Mouse (Mus musculus): Measurements from ENCODE around the gene Fbxl19.
A peak's percentile ranks its signal among the peaks of the same experiment; 100 is the strongest.
"Not testable (repeated sequence)": the region's sequence is repeated elsewhere in the genome, so short reads cannot be mapped to it uniquely, and the experiment has no call there.

Fbxl19 gene

DNA sequence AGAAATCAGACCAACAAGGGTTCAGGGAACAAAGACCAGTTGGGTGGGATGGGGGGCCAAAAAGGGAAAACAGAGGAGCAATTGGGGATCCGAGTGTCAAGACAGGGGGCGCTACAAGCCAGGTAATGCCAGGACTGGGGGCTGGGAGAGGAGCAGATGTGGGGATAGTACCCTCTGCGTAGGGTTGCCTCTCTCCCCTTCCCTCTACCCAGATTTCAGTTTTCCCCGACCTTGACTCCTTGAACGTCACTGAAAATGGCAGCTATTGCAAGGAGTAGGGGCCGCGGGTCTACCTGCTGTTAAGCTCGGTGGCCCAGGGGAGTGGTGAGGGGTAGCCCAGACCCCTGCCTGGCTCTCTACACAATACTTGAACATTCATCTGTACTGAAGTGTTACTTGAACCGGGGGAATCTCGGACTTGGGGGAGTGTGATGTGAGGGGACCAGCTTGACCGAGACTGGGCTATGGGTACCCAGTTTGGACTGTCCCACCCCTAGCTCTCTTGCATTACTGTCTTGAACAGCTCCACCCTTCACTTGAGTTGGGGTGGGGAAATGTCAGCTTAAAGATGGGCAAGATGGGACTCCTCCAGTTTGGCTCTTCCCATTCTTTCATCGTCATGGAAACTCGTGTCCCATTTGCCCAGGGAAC, 24.1 kb downstream of the Fbxl19 start:
- no peak for DNase-seq (ENCODE audit: low spot score in 2 of 2)

DNA sequence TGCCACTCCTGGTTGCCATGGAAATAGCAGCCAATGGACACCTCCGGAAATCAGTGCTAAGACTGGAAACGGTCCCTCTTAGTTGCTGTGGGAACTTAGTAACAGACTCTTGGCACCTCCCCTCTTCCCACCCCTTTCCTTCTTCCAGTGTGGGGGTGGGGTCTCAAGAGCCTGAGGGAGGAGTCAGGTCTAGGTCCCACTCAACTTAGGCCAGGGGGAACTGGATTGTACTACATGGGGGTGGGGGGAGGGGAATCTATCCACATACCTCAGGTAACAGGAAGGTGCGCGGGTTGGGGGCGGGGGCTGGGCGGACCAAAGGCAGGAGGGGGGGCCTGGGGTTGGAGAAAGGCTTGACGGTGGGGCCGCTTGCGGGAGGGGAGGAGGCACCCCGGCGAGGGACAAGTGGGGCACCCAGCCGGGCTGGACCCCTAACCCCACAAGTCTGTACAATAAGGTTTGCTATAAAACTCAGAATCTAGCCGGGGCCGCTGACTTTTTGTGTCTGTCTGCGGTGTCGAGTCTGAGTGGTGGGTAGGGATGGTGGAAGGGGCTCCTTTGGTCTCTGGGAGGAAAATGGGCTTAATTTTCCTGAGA, 24.8 kb downstream of the Fbxl19 start:
- peak; percentile 98 to 99 for DNase-seq (ENCODE audit: low spot score in 2 of 2)

DNA sequence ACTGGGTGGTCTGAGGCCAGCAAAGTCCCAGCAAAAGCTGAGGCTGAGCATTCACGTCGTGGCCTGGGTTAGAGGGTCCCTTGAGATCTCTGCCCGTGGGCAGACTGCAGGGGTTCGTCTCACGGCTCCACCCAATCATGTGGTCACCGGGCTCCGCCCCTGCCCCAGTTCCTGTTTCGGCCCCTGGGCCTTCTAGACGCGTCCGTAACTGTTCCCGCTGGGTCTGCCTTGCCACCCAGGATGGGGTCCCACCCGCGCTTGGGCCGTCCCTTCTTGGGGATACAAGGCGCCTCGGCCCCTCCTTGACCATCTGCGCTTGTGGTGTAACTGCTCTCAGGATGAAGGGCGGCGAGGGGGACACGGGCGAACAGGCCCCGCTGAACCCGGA, 25.3 kb downstream of the Fbxl19 start, which contains the start of gene Orai3:
Orai3 (plus strand) TSS at position 165 of the 388 bp plus-strand sequence.
- peak in 1 of 2 experiments; percentile 87 for DNase-seq (ENCODE audit: low spot score in 2 of 2)

DNA sequence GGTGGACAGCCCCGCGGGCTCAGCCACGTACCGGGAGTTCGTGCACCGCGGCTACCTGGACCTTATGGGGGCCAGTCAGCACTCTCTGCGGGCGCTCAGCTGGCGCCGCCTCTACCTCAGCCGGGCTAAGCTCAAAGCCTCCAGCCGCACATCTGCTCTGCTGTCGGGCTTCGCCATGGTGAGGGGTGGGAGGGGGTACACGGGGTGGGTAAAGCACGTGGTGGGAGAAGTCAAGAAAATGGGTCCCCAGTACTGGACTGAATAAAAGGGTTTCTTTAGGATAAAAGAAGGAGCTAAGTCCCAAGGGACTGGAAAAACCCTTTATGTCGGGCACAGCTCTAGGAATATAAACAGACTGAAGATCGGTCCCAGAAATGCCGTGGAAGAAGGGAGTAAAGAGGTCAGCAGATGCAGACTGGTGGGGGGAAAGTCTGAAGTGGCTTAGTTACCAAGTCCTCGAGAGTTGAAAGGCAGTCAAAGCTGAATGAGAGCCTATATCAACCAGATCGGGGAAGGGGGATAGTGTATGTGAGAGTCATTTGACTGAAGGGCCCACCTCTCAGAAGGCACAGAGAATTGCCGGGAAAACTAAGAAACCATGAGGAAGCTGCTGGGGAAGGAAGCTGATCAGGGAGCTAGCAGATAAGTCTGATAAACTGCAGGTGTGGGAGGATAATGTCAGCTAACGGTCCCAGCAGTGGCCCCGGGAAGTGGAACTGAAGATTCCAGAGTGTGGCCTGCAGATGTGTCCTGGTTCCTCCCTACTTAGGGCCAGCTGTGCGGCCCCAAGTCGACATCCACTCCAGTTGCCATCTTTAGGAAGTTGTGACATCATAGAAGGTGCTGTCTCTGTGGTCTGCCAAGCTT, 25.9 kb downstream of the Fbxl19 start:
- no peak for DNase-seq (ENCODE audit: low spot score in 2 of 2)

DNA sequence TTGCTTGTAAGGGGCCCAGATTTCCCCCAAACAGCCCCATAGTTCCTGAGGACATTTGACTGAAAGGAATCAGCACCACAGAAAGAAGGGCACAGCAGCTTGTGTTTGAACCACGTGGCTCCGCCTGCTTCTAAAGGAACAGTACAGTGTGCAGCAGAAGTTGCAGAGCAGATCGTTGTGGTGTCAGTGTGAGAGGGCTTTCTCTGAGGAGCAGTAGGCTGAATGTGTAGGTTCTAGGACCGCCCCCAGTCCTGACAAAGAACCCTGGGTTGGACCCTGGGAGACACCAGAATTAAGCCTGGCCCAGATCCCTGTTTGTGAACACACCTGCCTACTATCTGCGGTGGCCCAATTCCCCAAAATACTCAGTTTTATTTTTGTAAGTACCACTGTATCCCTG, 26.9 kb downstream of the Fbxl19 start:
- no peak for DNase-seq (ENCODE audit: low spot score in 2 of 2)

DNA sequence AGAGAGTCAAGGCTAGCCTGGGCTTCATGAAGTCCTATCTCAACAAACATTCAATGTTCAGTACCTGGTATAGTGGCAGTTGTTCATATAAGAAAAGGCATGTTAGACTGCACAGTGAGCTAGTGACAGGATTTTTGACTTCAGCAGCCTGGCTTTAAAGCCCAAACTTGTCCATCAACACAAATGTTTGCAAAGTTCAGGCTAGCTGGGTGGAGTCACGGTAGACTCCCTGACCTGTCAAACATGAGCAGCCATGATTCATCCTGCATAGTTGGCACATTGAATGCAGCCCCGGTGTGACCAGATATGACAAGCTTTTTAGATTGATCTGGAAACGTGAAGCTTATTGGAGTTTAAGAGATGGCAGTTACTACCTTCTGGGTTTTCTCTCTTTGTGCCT, 27.7 kb downstream of the Fbxl19 start:
- no peak for DNase-seq (ENCODE audit: low spot score in 2 of 2)

DNA sequence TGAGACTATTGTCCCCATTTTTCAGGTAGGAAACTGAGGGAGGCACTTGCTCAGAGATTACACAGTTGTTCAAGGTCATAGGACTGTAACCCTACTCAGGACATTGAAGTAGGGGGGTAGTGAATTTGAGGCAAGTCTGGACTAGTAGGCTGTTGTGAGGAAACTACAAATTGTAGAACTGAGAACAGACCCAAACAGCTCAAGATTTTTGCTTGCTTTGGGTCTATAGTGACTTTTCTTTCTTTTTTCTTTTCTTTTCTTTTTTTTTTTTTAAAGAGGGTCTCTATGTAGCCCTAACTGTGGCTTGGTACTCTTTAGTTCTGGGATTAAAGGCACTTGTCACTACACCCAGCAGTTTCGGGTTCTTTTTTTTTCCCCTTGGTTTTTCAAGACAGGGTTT, 28.2 kb downstream of the Fbxl19 start:
- no peak for DNase-seq (ENCODE audit: low spot score in 2 of 2)

DNA sequence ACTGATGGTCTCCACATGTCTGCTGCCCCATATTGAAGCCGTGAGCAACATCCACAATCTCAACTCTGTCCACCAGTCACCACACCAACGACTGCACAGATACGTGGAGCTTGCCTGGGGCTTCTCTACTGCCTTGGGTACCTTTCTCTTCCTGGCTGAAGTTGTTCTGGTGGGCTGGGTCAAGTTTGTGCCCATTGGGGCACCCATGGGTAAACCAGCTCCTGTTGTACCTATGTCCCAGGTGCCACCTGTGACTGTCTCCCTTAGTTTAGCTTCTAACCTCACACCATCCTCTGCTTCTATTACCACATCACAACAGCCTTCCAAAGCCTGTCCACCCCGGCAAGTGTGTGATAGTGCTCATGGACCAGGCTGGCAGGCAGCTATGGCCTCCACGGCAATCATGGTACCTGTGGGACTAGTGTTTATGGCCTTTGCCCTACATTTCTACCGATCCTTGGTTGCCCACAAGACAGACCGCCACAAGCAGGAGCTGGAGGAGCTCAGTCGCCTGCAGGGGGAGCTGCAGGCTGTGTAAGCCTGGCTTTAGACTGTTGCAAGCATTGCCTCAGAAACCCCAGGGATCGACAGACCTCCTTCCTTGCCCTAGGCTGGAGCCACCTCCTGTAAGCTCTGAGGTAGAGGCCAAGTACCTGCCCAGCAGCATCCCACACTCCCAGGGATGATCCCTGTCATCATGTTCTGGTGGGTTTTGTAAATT, 29.5 kb downstream of the Fbxl19 start:
- peak in 1 of 2 experiments; percentile 62 for DNase-seq (ENCODE audit: low spot score in 2 of 2)

DNA sequence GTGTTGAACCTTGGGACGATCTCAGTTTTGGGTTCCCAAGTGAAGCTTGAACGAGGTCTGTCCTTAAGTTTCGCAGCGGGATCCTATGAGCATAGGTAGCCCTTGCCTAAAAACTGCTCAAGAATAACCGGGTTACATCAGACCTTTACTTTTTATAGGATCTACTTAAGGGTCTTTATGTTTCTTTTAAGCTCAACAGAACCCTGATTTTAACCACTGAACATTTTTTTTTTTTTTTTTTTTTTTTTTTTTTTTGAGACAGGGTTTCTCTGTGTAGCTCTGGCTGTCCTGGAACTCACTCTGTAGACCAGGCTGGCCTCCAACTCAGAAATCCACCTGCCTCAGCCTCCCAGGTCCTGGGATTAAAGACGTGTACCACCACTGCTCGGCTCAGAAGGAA, 31.5 kb downstream of the Fbxl19 start:
- not testable (repeated sequence) for DNase-seq (ENCODE audit: low spot score in 2 of 2)

DNA sequence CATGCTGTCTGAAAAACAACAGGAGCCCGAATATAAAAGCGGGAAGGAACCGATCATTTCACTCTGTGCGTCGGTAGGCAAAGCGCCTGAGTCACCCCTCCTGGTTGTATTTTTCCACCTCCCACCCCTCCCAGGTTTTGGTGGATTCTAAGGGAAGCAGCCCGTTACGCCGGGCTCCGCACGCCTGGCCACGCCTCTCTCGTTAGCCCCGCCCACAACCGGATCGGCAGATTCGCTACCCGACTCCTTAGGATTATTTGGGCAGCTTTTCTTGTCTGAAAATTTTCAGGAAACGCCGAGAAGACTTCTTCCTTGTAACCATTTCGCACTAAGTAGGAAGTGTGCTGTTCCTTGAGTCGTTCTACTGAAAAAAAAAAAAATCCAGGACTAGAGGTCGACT, 32.1 kb downstream of the Fbxl19 start, which contains the start of gene Setd1a:
Setd1a (plus strand) TSS at position 245 of the 400 bp plus-strand sequence.
- peak in 1 of 2 experiments; percentile 87 for DNase-seq (ENCODE audit: low spot score in 2 of 2)

DNA sequence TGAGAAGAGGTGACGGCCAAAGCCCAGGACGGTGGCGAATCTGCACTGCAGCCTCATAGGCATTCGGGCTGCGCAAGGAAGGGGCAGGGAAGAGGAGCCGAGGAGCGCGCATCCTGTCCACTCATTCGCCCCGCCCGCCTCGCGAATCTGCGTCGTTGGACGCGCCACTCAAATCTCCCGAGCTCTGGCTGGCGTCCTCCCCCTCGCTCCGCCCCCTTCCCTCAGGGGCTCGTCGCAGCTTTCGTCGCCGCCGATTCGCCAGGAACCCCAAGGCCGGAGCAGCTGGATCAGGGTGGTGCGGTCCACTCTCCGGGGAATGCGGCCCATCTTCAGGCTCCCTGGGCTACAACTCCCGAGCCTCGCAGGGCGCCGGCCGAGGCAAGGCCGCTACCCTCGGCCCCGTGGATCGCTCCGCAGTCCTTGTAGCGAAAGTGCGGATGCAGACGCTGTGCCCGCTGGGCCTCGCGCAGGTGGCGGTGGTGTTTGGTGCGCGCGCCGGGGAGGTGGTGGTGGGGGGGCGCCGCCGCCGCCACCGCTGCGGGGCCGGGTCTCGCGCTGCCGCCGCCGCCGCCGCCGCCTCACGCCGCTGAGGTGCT, 32.6 kb downstream of the Fbxl19 start:
- DNase-seq (ENCODE audit: low spot score in 2 of 2): peak; percentile 88 to 96

DNA sequence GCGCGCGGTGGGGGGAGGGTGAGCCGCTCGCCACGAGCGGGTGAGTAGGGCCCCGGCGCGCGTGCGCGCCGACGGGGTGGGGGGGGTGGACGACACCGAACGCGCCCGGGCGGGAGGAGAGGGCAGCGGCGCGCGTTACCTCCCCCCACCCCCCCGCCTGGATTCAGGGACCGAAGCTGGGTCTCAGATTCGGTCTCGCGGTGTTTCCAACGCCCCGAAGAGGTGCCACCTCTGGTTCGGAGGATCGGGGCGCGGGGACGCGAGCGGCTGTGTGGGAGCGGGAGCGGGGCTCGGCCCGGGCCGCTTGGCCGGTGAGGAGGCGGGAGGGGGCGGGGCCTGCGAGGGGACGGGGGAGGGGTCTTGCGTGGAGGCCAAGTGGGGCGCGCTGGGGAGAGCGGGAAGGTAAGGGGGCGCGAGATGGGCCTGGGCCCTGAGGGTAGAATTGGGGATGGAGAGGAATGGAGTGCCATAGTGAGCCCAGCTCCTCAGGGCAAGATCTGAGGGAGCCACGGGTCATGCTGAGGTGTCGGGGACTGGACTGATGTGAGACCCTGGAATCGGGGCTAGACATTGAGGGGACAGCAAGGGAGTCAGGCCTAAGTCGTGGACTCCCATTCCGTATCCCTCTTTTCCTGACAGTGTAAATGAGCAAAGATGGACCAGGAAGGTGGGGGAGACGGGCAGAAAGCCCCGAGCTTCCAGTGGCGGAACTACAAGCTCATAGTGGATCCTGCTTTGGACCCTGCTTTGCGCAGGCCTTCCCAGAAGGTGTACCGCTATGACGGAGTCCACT, 33.3 kb downstream of the Fbxl19 start:
- DNase-seq (ENCODE audit: low spot score in 2 of 2): no peak

DNA sequence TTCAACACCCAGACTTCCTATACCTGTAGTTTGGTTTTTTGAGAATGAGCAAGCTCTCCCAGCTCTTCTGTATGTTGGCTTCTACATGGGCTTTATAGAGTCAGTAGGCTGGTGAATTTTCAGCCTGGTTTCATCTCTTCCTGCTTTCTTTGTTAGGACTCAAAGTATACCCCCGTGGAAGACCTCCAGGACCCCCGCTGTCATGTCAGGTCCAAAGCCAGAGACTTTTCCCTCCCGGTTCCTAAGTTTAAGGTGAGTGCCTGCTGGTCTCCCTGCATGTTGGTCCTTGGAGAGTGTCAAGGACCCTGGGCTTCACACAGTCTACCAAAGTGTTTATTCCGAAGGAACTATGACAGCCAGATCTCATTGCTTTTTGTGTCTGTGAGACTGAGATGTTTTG, 34.0 kb downstream of the Fbxl19 start:
- no peak for DNase-seq (ENCODE audit: low spot score in 2 of 2)

DNA sequence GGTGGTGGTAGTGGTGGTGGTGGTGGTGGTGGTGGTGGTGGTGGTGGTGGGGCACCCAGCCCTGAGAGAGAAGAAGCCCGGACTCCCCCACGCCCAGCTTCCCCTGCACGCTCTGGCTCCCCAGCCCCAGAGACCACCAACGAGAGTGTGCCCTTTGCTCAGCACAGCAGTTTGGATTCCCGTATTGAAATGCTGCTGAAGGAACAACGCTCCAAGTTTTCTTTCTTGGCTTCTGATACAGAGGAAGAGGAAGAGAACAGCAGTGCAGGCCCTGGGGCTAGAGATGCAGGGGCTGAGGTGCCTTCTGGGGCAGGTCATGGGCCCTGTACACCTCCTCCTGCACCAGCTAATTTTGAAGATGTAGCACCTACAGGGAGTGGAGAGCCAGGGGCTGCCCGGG, 41.0 kb downstream of the Fbxl19 start, which contains the start of gene Gm49388:
Gm49388 (plus strand) TSS at position 301 of the 400 bp plus-strand sequence.
- DNase-seq (ENCODE audit: low spot score in 2 of 2): no peak

DNA sequence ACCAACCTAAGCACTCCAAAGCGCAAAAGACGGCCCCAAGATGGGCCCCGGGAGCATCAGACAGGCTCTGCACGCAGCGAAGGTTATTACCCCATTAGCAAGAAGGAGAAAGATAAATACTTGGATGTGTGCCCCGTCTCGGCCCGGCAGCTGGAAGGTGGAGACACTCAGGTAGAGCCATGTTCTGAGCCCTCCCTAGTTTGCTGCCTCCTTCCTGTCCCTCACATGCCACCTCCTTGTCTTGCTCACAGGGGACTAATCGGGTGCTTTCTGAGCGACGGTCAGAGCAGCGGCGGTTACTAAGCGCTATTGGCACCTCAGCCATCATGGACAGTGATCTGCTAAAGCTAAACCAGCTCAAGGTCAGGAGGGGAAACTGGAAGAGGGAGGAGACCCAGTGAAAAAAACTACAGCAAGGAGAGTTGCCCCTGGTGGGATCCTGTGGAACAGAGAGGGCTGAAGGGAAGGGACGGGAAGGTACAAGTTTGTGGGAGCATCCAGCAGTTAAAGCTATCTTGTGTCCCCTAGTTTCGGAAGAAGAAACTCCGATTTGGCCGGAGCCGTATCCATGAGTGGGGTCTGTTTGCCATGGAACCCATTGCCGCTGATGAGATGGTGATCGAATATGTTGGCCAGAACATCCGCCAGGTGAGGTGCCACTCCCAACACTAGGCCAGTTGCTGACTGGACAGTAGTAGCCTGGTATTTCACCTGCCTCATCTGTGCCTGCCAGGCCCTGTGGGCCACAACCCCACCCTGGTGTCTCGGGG, 52.9 kb downstream of the Fbxl19 start:
- no peak for DNase-seq (ENCODE audit: low spot score in 2 of 2)

DNA sequence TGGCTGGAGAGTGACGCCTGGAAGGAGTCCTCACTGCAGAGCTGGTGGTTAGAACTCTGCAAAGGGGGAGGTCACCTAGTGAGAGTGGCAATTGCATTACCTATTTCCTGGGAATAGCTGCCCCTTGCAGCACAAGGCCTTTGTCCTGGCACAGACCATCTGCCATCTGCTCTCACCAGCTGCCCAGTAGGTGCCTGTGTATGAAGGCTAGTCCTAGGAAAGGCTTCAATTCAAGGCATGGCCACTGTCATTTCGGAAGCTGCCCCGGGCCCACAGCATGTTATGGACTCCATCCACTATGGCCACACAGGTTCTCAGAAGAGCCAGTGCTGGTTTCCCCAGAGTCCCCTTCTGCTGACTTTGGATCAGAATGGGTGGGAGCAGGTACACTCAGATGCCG, 54.2 kb downstream of the Fbxl19 start:
- no peak for DNase-seq (ENCODE audit: low spot score in 2 of 2)

DNA sequence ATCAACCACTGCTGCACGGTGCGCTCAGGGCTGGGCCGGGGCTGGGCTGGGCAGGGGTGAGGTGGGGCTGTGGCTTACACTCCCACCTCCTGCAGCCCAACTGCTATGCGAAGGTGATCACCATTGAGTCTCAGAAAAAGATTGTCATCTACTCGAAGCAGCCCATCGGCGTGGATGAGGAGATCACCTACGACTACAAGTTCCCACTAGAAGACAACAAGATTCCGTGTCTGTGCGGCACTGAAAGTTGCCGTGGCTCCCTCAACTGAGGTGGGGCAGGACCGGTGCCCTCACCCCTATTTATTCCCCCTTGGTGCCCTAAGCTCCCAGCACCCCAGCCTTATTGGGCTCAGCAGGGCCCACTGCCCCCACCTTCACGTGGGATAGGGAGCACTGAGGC, 54.9 kb downstream of the Fbxl19 start:
- DNase-seq (ENCODE audit: low spot score in 2 of 2): no peak

DNA sequence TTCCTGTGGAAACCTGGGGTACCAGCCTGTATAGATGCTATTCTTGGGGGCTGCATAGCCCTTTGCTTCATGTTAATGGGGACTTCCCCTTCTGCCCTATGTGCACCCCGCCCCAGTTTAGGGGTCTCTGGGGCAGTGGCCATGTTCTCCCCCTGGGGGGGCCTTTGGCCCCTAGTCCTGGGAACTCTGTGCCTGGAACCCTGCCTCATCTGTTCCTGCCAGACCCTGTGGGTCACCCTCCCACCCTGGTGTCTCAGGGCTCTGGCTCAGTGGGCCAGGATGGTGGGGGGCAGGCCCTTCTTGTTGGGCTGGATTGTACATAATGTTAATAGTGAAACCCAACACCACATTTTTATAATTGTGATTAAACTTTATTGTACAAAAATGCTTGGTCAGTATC, 55.4 kb downstream of the Fbxl19 start:
- no peak for DNase-seq (ENCODE audit: low spot score in 2 of 2)

DNA sequence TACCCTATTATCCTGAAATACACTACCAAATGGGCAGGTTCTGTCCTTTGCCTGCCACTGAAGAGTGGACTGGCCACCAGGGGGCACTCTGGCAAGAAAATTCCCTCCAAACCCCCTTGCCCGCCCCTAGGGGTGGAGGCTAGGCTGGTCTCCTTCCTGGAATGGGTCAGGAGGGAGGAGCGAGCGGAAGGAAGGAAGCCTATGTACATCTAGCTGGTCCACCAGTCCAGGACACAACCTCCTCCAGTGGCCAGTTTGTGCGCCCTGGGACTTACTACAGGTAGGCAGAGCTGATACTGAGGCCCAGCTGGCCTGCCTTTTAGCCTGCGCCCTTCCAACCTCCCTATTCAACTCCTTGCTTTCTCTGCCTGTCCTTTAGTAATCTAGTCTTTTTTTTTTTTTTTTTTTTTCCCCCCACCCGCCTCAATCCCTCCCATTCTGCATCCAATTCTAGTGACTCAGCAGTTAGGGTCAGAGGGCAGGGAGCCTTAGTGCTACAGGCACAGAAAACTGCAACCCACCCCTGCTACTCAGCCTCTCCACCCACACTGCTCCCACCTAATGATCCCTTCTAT, 56.2 kb downstream of the Fbxl19 start, which contains the start of gene Hsd3b7:
Hsd3b7 (plus strand) TSS at position 170 of the 575 bp plus-strand sequence.
- DNase-seq (ENCODE audit: low spot score in 2 of 2): peak; percentile 68 to 88

Measured in left cerebral cortex, adult 9 months (tissue).